Mouse (Mus musculus) left cerebral cortex, postnatal 14 days (tissue): ENCODE data around the gene Cyp4f18. TPM values are rescaled to one million over a fixed set of nuclear protein-coding genes. Genes with fewer than 3 reads are reported as not detected.
"Not testable (repeated sequence)": the region's sequence is repeated elsewhere in the genome, so short reads cannot be mapped to it uniquely, and the experiment has no call there.

Source experiments
- DNase-seq, 2 experiments: peaks; one replicate each; pipeline ENCODE4 v3.0.0; 2021 to 2022; ENCODE audit warnings: low spot score in 2 of 2, mixed read lengths in 1 of 2
- intact Hi-C: fragments of 180-260 bp; cut with DNase I; formaldehyde crosslinking; loops from one replicate; pipeline ENCODE4 v1.15.1; 2025
- long read RNA-seq, 2 experiments: library from polyadenylated mRNA; stranded (forward); transcript quantifications; one replicate each; pipeline ENCODE4 v2.0.0; 2021
- total RNA-seq, 2 experiments: library from RNA; stranded (reverse); gene quantifications; 2 replicates each; pipeline ENCODE4 v1.2.3; 2021

Cyp4f18 gene
- not detected for total RNA-seq
- long read RNA-seq, experiment 1: 0 reads
- long read RNA-seq, experiment 2: 0 reads

DNA sequence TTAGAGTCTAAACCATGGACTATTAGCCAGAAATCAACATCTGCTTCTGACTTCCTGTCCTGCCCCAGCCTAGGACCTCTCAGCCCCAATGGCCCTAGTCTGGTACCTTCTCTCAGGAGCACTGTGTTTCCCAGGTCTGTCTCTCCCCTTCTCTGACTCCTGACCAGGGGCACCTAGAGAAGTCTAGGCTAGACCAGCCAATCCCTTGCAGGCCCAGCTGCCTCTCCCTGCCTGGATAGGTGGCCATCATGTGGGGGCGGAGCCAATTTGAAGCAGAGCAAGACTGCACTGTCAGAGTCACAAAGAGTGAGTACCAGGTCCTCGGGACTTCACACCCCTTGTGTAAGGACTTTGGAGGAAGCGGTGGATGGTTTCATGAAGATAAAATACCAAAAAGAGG is at the start of gene Cyp4f18:
Cyp4f18 (minus strand) TSS at position 154 of the 400 bp plus-strand sequence.
- intact Hi-C loops: loop anchor here (5.0 kb wide), 1 partner anchor 88 kb away; no protein-coding TSS in a partner anchor
- DNase-seq: no peak

DNA sequence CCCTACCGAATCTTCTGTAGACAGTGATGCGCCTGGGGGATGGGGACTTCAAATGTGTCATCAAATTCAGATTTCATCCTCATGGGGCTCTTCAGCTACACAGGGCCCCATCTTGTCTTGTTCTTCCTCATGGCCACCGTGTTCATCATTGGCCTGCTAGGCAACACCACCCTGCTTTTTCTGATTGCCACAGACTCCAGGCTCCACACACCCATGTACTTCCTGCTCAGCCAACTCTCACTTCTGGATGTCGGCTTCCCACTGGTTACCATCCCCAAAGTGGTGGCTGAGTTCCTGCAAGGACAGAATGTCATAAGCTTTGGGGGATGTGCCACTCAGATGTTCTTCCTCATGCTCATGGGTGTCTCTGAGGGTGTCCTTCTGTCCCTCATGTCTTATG is 48.2 kb upstream of the Cyp4f18 start:
- DNase-seq, intact Hi-C loops: not testable (repeated sequence)

DNA sequence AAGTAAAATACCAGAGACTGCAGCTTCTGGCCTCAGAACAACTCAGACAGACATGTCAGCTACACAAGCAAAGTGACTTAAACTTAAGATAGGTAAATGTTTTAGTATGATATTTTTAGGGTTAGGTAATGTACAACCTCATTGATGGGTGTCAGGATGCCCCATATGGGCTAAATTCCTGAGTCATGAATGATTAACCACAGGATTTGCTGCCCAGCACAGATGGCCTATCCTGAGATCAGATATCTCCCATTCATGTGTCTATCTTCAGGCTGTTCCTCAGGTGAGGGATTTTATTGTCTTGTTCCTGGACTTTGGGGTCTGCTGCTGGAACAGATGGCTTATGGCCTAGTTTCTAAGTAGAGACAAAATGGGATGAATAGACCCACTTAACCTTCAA is 45.2 kb upstream of the Cyp4f18 start:
- DNase-seq, intact Hi-C loops: not testable (repeated sequence)

DNA sequence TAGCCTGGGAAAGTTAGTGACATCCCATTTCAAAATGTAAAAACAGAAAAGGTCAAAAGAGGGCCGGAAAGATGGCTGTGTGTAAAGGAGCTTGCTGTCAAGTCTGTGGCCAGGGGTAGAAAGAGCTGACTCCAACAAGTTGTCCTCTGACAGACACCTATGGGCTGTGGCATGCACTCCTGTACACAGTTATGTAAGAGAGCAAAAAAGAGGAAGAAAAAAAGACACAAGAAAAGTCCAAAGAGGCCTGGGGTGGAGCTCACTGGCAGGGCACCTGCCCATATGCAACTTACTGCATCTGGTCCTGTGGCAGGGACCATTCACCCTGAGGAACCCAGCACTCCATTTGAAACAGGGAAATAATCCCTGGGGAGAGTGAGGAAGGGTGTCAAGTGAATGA is 33.1 kb upstream of the Cyp4f18 start:
- intact Hi-C loops: no loop called here
- DNase-seq: no peak

DNA sequence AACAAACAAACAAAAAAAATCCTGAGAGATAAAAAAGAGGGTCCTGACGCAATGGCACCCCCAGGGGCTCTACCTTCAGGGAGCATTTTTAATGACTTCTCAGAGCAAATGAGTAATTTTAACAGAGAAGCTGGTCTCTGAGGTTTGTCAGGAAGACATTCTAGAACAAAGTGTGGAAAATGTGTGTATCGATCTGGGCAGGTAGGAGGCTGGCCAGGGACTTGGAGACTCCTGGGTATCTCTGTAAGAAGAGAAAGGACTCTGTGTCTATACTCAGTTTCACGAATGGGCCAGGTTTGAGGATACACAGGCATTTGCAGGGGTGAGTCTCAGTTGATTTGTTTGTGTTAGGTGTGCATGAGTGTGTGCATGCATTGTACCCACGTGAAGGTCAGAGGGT is 31.5 kb upstream of the Cyp4f18 start, which contains the start of gene Olfr372:
Olfr372 (plus strand) TSS at position 301 of the 400 bp plus-strand sequence.
- intact Hi-C loops, DNase-seq: not testable (repeated sequence)

DNA sequence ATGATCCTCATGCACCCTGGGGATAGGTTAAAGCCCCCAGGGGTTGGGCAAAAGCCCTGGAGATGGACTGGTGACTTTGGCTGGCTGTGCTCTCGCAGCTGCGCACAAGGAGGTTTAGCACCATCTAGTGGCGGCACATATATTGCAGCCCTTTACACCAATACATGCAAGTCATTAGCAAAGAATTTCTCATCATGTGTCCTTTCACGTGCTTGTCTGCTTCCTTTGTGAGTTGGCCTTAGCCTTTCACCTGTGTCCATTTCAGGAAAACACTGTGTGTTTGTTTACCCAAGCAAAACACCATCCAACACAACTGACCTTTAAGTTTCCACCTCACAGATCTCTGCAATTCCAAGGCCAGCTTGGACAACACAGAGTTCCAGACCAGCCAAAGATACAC is 23.5 kb upstream of the Cyp4f18 start:
- DNase-seq: peak; percentile 55 to 73
- intact Hi-C loops: not testable (repeated sequence)

DNA sequence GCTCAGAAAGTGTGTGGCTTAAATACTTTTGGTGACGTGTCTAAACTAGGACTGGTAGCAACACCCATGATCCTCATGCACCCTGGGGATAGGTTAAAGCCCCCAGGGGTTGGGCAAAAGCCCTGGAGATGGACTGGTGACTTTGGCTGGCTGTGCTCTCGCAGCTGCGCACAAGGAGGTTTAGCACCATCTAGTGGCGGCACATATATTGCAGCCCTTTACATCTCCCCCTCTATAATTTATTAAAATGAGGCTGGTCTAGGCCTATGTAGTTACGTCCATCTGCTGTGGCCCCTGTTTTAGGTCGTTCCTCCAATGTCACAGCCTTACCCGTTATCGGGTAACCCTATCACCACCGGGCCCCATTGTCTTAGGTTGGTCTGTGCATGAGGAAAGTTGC is 15.5 kb upstream of the Cyp4f18 start:
- intact Hi-C loops: not testable (repeated sequence)
- DNase-seq: peak; percentile 34 to 59

DNA sequence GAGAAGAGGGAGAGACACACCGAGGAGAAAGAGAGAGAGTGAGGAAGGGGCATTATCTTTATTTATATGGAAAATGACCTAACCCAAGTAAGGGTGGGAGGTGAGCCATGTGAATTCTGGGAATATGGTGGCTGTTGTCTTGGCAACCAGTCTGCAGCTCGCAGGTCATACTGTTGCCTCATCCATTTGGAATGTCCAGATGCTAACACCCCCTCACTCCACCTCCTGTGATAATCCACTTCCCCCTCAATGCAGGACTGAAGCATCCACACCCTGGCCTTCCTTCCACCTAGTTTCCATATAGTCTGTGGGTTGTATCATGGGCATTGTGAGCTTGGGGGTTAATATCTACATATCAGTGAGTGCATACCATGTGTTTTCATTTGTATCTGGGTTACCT is 10.4 kb upstream of the Cyp4f18 start:
- intact Hi-C loops: no loop called here
- no peak for DNase-seq

DNA sequence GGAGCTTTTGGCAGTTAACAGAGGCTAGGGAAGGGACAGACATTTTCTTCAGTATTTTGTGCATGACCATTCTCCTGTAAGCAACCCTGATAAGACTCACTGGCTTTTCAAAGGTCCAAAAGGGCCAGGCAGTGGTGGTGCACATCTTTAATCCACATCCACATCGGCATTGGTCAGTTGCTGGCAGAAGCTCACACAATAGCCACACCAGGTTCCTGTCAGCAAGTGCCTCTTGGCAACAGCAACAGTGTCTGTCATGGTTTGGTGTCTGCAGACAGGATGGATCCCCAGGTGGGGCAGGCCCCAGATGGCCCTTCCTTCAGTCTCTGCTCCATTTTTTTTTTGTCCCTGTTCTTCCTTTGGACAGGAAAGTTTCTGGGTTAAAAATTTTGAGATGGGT is 9.6 kb upstream of the Cyp4f18 start:
- intact Hi-C loops, DNase-seq: not testable (repeated sequence)

DNA sequence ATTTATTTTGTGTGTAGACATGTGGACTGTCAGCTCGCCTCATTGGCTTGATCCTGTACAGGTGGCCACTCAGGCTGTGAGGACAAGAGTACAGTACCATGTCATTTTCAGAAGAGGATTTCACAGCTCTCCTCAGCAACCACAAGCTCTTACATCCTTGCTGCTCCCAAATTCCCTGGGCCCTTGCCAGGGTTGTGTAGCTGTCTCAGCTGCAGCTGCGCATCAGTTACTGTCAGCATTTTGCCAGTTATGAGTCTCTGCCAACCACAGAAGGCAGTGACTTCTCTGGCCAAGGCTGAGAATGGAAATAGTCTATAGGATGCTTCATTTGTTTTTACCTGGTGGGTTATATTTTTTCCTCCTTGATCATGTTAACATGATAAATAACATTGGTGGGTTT is 8.7 kb upstream of the Cyp4f18 start:
- DNase-seq: peak; percentile 37
- intact Hi-C loops: no loop called here

DNA sequence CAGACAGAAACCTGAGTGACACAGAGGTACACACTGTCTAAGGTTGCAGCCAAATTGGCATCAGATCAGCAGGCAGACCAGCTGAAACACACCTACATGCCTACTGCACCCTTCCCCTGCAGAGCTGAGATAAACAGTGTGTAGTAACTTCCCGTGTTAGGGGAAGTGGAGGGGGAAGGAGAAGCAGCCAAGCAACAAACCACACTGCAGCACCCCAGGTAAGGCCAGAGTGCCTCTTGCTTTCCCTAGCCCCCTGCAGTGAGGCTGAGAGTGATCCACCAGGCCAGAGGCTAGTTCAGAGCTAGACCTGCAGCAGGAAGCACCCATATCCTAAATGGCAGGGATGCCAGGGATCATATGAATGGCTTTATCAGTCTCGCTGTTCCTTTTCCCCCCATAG is 7.9 kb upstream of the Cyp4f18 start:
- intact Hi-C loops, DNase-seq: not testable (repeated sequence)

DNA sequence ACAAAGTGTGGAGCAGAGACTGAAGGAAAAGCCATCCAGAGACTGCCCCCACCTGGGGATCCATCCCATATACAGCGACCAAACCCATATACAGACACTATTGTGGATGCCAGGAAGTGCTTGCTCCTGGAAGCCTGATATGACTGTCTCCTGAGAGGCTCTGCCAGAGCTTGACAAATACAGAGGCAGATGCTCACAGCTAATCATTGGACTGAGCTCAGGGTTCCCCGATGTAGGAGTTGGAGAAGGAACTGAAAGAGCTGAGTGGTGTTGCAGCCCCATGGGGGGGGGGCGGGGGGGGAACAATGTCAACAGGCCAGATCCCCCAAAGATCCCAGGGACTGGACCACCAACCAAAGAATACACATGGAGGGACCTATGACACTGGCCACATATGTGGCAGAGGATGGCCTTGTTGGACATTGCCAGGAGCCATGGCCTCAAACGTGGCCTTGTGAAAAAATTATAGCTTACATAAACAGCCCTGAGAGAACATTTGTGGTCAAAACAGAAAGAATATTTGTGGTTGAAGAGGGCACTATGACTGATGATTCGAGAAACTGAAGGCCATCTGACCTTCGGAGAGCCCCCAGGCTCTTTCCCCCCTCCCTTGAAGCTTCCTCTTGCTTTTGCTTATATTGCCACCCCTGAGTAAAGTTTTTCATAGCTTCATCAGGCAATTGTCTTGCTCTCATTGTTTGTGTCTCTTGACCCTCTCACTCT is 4.2 kb upstream of the Cyp4f18 start:
- intact Hi-C loops: not testable (repeated sequence)

DNA sequence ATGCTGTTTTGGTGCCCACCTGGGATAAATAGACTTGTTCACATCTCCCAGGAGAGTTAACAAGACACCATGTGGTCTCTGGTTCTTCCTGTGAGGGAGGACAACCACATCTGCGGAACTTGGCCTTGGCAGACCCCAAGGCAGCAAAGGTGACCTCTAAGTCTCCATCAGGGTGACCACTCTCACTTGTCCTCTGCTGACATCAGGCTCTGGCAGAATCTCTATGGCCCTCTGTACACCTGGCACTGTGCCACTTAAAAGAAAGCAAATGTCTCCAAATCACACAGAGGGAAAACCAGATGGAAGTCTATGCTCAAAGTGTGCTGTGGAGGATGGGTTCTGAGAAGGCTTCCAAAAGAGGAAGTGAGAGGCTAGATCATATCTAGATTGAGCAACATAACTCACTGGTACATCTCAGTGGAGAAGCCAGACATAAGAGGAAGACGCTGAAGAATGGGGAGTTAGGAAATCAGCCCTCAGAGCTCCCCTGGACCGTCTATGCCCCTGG is 1.2 kb downstream of the Cyp4f18 start:
- DNase-seq: no peak
- intact Hi-C loops: loop anchor here (5.0 kb wide), 1 partner anchor 89 kb away; no protein-coding TSS in a partner anchor

More for the DNA sequence above, 4.2 kb upstream of the Cyp4f18 start:
- not testable (repeated sequence) for DNase-seq

DNA sequence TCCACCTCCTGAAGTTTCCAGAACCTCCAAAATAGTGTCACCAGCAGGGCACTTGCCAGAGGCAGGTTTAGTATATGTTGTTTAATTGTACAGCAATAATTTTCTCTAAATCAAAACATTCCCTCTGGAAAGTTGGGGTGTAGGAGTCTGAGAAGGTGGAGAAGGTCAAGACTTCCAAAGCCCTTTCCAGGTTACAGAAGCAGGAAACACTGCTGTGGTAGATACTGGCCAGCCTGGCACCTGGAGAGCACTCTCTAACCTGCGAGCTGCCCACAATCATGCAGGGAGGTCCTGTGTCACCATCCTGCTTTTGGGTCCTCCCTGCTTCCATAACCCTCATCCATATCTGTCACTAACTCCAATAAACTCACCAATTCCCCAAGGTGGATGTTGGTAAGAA is 2.7 kb downstream of the Cyp4f18 start:
- intact Hi-C loops: loop anchor here (5.0 kb wide), 1 partner anchor 91 kb away; no protein-coding TSS in a partner anchor
- no peak for DNase-seq

DNA sequence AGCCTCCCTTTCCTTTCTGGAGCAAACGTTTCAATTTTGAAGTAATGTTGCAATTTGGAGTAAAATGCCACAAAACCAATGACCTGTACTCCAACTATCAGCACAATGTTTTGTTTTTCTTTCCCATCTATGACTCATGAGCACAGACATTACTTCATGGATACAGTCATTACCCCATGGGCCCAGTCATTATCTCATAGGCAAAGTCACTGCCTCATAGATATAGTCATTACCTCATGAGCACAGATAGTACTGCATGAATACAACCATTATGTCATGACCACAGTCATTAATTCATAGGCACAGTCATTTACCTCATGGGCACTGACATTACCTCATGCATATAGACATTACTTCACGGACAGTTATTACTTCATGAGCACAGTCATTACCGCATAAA is 3.5 kb downstream of the Cyp4f18 start:
- DNase-seq: no peak
- intact Hi-C loops: loop anchor here (5.0 kb wide), 1 partner anchor 91 kb away; no protein-coding TSS in a partner anchor

DNA sequence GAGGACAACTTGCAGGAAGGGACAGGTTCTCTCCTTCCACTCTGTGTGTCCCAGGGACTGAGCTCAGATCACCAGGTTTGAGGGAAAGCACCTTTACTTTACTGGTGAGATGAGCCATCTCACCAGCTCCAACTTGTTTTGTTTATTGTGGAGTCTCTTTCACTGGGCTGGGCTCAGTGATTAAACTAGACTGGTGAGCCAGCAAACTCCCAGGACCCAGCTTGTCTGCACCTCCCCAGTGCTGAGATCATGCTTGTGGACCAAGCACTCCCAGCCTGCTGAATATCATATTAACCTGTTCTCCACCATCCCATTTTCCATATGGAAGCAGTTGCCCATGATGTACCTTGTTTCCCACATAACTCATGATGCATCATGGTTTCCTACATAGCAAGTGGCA is 6.5 kb downstream of the Cyp4f18 start:
- intact Hi-C loops: no loop called here
- DNase-seq: no peak

DNA sequence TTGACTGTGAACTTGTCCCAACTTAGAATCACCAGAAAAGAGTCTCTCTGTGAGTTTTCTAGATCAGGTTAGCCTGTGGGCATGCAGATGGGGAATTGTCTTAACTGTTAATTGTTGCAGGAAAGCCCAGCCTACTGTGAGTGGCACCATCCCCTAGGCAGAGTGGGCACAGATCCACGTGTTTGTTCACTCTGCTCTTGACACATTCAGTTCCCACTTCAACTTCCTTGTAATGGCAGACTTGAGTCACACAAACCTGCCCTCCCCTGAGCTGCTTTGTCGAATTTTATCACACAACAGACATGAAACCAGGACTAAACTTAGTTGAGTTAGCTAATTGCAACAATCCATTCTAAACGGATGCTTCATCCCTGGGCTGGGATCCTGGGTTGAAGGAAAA is 9.2 kb downstream of the Cyp4f18 start:
- intact Hi-C loops: no loop called here
- DNase-seq: no peak

DNA sequence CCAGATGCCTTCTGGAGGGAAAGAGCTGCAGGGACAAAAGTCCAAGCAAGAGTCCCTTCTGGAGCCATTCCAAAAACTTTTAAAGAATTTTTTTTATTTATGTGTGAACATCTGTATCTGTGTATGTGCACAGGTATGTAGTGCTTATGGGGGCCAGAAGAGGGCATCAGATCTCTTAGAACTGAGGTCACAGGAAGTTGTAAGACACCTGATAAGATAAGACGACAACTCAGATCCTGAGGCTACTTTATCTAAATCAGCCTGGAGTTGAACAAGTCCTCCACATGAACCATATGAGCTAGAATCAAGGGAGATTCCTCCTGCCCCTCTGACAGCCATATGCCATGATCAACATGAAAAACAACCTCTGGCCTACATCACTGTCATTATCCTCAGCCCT is 10.0 kb downstream of the Cyp4f18 start:
- intact Hi-C loops: no loop called here
- DNase-seq: no peak

DNA sequence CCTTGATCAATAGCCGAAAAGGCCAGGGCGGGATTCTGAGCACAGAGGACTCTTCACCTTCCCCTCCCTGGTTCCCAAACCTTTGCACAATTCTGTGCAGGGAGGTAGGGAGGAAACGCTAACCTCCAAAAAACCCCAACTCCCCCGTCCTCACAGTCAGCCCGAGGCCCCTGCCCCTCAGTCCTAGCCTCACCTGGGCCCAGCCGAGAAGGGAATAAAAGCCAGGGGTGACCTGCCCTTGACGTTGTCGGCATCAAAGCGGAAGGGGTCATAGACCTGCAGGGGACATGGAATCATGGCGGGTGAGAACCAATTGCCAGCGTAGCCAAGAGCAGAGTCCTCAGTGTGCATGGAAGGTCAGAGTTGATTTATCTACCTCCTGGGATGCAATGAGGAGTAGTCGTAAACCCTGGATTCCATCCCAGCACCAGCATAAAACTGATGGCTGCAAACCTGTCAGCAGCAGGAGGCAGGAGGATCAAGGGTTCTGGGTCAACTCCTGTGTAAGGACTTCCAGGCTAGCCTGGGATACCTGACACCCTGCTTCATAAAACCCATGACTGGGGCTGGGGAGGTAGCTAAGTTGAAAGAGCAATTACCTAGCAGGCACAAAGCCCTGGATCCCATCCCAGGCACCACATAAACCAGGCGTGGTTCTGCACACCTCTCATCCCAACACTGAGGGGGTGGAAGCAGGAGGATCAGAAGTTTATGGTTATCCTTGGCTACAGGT is 20.4 kb downstream of the Cyp4f18 start:
- no peak for DNase-seq
- intact Hi-C loops: no loop called here

DNA sequence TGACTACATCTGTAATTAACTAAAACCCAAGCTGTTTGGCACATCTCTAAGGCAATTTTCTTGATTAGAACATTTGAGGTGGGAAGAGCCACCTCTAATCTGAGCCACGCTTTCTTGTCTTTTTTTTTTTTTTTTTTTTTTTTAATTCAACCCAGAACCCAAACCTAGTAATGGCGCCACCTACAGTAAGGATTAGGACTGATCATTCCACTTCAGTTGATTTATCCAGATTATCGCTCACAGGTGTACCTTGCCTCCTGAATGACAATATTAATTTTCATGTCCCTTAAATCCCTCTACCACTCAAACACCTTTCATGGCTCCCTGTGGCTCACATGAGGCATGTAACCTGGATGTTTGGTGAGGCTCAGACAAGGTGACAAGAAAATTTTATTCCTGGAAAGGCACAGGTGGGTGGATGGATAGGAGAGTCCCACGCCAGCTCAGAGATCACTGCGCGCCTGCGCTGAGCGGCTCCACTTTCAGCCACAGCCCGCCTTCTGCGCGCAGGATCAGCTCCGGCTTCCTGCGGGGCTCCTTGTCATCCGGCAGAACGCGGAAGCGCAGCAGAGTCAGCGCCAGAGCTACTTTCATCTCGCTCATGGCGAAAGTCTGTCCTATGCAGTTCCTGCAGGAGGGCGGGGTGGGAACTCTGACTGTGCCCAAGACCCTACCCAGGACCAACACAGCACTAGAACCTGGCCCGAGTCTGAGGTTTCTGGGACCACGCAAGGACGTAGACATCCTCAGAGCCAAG is 21.1 kb downstream of the Cyp4f18 start:
- peak; percentile 50 to 80 for DNase-seq
- intact Hi-C loops: no loop called here
